Mouse (Mus musculus) gastrocnemius, postnatal 4 days (tissue): ENCODE data around the gene Gm28041. TPM values are rescaled to one million over a fixed set of nuclear protein-coding genes. Genes with fewer than 3 reads are reported as not detected.
"Not testable (repeated sequence)": the region's sequence is repeated elsewhere in the genome, so short reads cannot be mapped to it uniquely, and the experiment has no call there.

ENCODE experiments used
- DNase-seq, 2 experiments: peaks; one replicate each; pipeline ENCODE4 v3.0.0; 2021 to 2022; ENCODE audit warnings: low spot score in 2 of 2, mixed read lengths in 2 of 2
- long read RNA-seq, 2 experiments: library from polyadenylated mRNA; stranded (forward); transcript quantifications; one replicate each; pipeline ENCODE4 v2.0.0; 2021
- total RNA-seq, 2 experiments: library from RNA; stranded (reverse); gene quantifications; 2 replicates each; pipeline ENCODE4 v1.2.3; 2021

Gm28041 gene
- total RNA-seq: not detected
- long read RNA-seq, experiment 1: 0 reads
- long read RNA-seq, experiment 2: 0 reads

- peak in 1 of 2 experiments; percentile 48 for DNase-seq
Observed at GRCm38 (mm10) chr13:67375050-67375911, at the start of gene Gm28041, which contains the start of gene Zfp456. TSS of gene Gm28041 (minus strand) at chr13:67375733. TSS of gene Zfp456 (minus strand) at chr13:67375810.

- DNase-seq: not testable (repeated sequence)
Observed at GRCm38 (mm10) chr13:67422532-67422931, 47.0 kb upstream of the Gm28041 start.

GRCm38 (mm10) chr13:67421207-67421857, 45.8 kb upstream of the Gm28041 start, which contains the start of gene Zfp459:
TSS of gene Zfp459 (minus strand) at chr13:67421418.
- peak in 1 of 2 experiments; percentile 10 for DNase-seq

GRCm38 (mm10) chr13:67420558-67421206, 45.1 kb upstream of the Gm28041 start:
- DNase-seq: no peak

- DNase-seq: no peak
Observed at GRCm38 (mm10) chr13:67416811-67417210, 41.3 kb upstream of the Gm28041 start.

- DNase-seq: no peak
Observed at GRCm38 (mm10) chr13:67415759-67416158, 40.2 kb upstream of the Gm28041 start.

GRCm38 (mm10) chr13:67413634-67414033, 38.1 kb upstream of the Gm28041 start:
- DNase-seq: not testable (repeated sequence)

GRCm38 (mm10) chr13:67399183-67399903, 23.8 kb upstream of the Gm28041 start, which contains the start of gene Zfp429:
TSS of gene Zfp429 (minus strand) at chr13:67399819.
- DNase-seq: peak; percentile 41 to 68

GRCm38 (mm10) chr13:67376255-67376654, 722 bp upstream of the Gm28041 start:
- DNase-seq: not testable (repeated sequence)

GRCm38 (mm10) chr13:67360131-67360744, 15.3 kb downstream of the Gm28041 start, which contains the start of the genes Gm28044 and Zfp953:
TSS of gene Gm28044 (minus strand) at chr13:67360536.
TSS of gene Zfp953 (minus strand) at chr13:67360605.
- peak; percentile 61 to 83 for DNase-seq

- no peak for DNase-seq
Observed at GRCm38 (mm10) chr13:67351854-67352253, 23.7 kb downstream of the Gm28041 start.

GRCm38 (mm10) chr13:67343422-67343821, 32.1 kb downstream of the Gm28041 start:
- DNase-seq: no peak

GRCm38 (mm10) chr13:67332877-67333276, 42.7 kb downstream of the Gm28041 start:
- no peak for DNase-seq

GRCm38 (mm10) chr13:67332019-67332724, 43.4 kb downstream of the Gm28041 start, which contains the start of gene Zfp595:
TSS of gene Zfp595 (minus strand) at chr13:67332570.
- DNase-seq: peak; percentile 45 to 70

GRCm38 (mm10) chr13:67306718-67307117, 68.8 kb downstream of the Gm28041 start:
- DNase-seq: no peak

- peak; percentile 52 to 81 for DNase-seq
Observed at GRCm38 (mm10) chr13:67305822-67306672, 69.5 kb downstream of the Gm28041 start, which contains the start of gene Zfp457. TSS of gene Zfp457 (minus strand) at chr13:67306485.
